Mouse (Mus musculus): ENCODE measurements around the gene Zbtb9. TPM values are rescaled to one million over a fixed set of nuclear protein-coding genes. Genes with fewer than 3 reads are reported as not detected.

Gene Zbtb9
- polyA plus RNA-seq, 1 experiment from 2014 or later: 9.2 TPM

GRCm38 (mm10) chr17:26949866-26950265 lies 23.1 kb upstream of the Zbtb9 start:
- no peak for ATAC-seq
- no peak overlapping the region for H3K9ac ChIP-seq
- H3K27me3 ChIP-seq (replicated peaks): peaks cover 59% of the 10 kb centered on the region
- peaks cover 88% of the 10 kb centered on the region for H3K4me1 ChIP-seq
- 44% methylated on average over 5 of the region's 5 CpGs for WGBS (ENCODE audit: insufficient replicate concordance)
- no peak overlapping the region for H3K4me3 ChIP-seq
- H3K9me3 ChIP-seq (replicated peaks): no peaks in the 10 kb centered on the region
- H3K4me2 ChIP-seq: no peak overlapping the region
- H3K36me3 ChIP-seq: peaks cover 3% of the 10 kb centered on the region; the same call in 1 of the 2 replicates
- H3K27ac ChIP-seq: peak overlapping the region; percentile 46; the same call in 1 of the 2 replicates

- no peak overlapping the region for H3K27ac ChIP-seq
- H3K27me3 ChIP-seq (replicated peaks): peaks cover 58% of the 10 kb centered on the region
- H3K9ac ChIP-seq: no peak overlapping the region
- H3K4me1 ChIP-seq: peaks cover 97% of the 10 kb centered on the region
- 46% methylated on average over 7 of the region's 7 CpGs for WGBS (ENCODE audit: insufficient replicate concordance)
- ATAC-seq: no peak
- H3K36me3 ChIP-seq: peaks cover 11% of the 10 kb centered on the region
- peak overlapping the region; percentile 35; the same call in 1 of the 2 replicates for H3K4me3 ChIP-seq
- H3K9me3 ChIP-seq (replicated peaks): no peaks in the 10 kb centered on the region
- H3K4me2 ChIP-seq: peak overlapping the region; percentile 68
These were observed 22.2 kb upstream of the Zbtb9 start for GRCm38 (mm10) chr17:26950560-26951288.

- Histone ChIP-seq H3K27ac (no peak overlapping the region), H3K36me3 (peaks cover 11% of the 10 kb centered on the region), H3K4me3 (peak overlapping the region; percentile 35), H3K9ac (peak overlapping the region; percentile 55), H3K9me3 (replicated peaks) (no peaks in the 10 kb centered on the region), H3K27me3 (replicated peaks) (peaks cover 51% of the 10 kb centered on the region), H3K4me1 (peaks cover 97% of the 10 kb centered on the region), H3K4me2 (peak overlapping the region; percentile 68)
- no peak for ATAC-seq
- 4% methylated on average over 11 of the region's 11 CpGs for WGBS (ENCODE audit: insufficient replicate concordance)
These were observed 21.6 kb upstream of the Zbtb9 start for GRCm38 (mm10) chr17:26951406-26951805.

GRCm38 (mm10) chr17:26951952-26952877 lies 20.8 kb upstream of the Zbtb9 start:
- H3K4me3 ChIP-seq: peak overlapping the region; percentile 35
- H3K9ac ChIP-seq: peak overlapping the region; percentile 55
- 7% methylated on average over 22 of the region's 23 CpGs for WGBS (ENCODE audit: insufficient replicate concordance)
- H3K9me3 ChIP-seq (replicated peaks): no peaks in the 10 kb centered on the region
- peaks cover 43% of the 10 kb centered on the region for H3K27me3 ChIP-seq (replicated peaks)
- H3K4me1 ChIP-seq: peaks cover 97% of the 10 kb centered on the region
- H3K27ac ChIP-seq: no peak overlapping the region
- peaks cover 14% of the 10 kb centered on the region for H3K36me3 ChIP-seq
- peak overlapping the region; percentile 68 for H3K4me2 ChIP-seq
- ATAC-seq: no peak

- Histone ChIP-seq H3K9ac (peak overlapping the region; percentile 55), H3K36me3 (peaks cover 17% of the 10 kb centered on the region), H3K9me3 (replicated peaks) (no peaks in the 10 kb centered on the region), H3K4me2 (peak overlapping the region; percentile 68), H3K4me3 (no peak overlapping the region), H3K27me3 (replicated peaks) (peaks cover 37% of the 10 kb centered on the region), H3K27ac (no peak overlapping the region), H3K4me1 (peaks cover 98% of the 10 kb centered on the region)
- no peak for ATAC-seq
- WGBS (ENCODE audit: insufficient replicate concordance): 38% methylated on average over 6 of the region's 6 CpGs
These were observed 19.8 kb upstream of the Zbtb9 start for GRCm38 (mm10) chr17:26953201-26953600.

GRCm38 (mm10) chr17:26953726-26954125 lies 19.2 kb upstream of the Zbtb9 start:
- no peak for ATAC-seq
- H3K9ac ChIP-seq: peak overlapping the region; percentile 55
- no peak overlapping the region for H3K27ac ChIP-seq

DNA sequence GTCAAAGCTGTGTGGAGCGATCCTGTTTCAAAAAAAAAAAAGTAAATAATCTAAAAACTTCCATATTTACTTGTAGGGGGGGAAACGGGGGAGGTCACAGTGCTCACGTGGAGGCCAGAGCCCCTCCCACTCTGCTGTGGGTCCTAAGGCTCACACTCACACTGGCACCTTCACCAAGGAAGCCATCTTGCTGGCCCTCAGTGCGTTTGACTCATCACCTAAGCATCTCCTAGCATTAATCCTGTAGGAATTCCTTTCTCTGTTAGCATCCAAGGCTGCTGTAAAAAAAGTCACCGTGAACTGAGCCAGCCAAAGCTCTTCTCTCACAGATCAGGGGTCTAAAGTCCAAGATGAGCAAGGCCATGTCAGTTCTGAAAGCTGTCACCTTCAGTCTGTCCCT lies 16.7 kb upstream of the Zbtb9 start:
- Histone ChIP-seq H3K9ac (peak overlapping the region; percentile 76), H3K9me3 (replicated peaks) (no peaks in the 10 kb centered on the region), H3K27ac (peak overlapping the region; percentile 89), H3K27me3 (replicated peaks) (peaks cover 27% of the 10 kb centered on the region), H3K36me3 (peaks cover 36% of the 10 kb centered on the region), H3K4me2 (peak overlapping the region; percentile 69), H3K4me1 (peaks cover 95% of the 10 kb centered on the region), H3K4me3 (peak overlapping the region; percentile 50)
- 57% methylated on average over 5 of the region's 5 CpGs for WGBS (ENCODE audit: insufficient replicate concordance)
- no peak; the same call in 1 of the 2 replicates for ATAC-seq

More at GRCm38 (mm10) chr17:26953726-26954125, 19.2 kb upstream of the Zbtb9 start:
- Histone ChIP-seq H3K27me3 (replicated peaks) (peaks cover 36% of the 10 kb centered on the region), H3K36me3 (peaks cover 17% of the 10 kb centered on the region), H3K9me3 (replicated peaks) (no peaks in the 10 kb centered on the region), H3K4me1 (peaks cover 98% of the 10 kb centered on the region), H3K4me2 (peak overlapping the region; percentile 68), H3K4me3 (no peak overlapping the region)
- WGBS (ENCODE audit: insufficient replicate concordance): 50% methylated on average over 7 of the region's 16 CpGs

DNA sequence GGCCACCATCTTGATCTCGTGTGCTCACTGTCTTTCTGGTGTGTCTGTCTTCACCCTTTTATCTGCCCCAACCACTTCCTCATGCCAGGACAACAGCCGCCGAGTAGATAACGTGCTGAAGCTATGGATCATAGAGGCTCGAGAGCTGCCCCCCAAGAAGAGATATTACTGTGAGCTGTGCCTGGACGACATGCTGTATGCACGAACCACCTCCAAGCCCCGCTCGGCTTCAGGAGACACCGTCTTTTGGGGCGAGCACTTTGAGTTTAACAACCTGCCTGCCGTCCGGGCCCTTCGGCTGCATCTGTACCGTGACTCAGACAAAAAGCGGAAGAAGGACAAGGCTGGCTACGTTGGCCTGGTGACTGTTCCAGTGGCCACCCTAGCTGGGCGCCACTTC lies 16.1 kb upstream of the Zbtb9 start:
- peaks cover 42% of the 10 kb centered on the region for H3K36me3 ChIP-seq
- peak overlapping the region; percentile 76 for H3K9ac ChIP-seq
- H3K27me3 ChIP-seq (replicated peaks): peaks cover 22% of the 10 kb centered on the region
- H3K4me3 ChIP-seq: peak overlapping the region; percentile 50
- ATAC-seq: peak; percentile 86
- H3K4me2 ChIP-seq: peak overlapping the region; percentile 69
- peak overlapping the region; percentile 89 for H3K27ac ChIP-seq
- no peaks in the 10 kb centered on the region for H3K9me3 ChIP-seq (replicated peaks)
- 23% methylated on average over 18 of the region's 18 CpGs for WGBS (ENCODE audit: insufficient replicate concordance)
- H3K4me1 ChIP-seq: peaks cover 89% of the 10 kb centered on the region

DNA sequence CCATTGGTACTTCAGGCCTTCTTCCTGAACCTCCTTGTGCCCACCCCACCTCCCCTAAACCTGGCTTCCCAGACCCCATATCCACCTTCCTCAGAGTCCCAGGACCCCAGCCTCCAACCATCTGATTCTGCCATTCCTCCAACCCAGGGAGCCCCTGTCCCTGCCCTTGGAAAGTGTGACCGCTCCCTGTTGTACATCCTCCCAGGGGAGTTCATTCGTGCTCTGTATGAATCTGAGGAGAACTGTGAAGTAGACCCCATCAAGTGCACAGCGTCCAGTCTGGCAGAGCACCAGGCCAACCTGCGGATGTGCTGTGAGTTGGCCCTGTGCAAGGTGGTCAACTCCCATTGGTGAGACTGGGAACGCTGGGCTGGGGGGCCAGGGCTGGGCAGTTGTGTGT lies 15.1 kb upstream of the Zbtb9 start:
- Histone ChIP-seq H3K27ac (peak overlapping the region; percentile 89; the same call in 1 of the 2 replicates), H3K9ac (no peak overlapping the region), H3K36me3 (peaks cover 51% of the 10 kb centered on the region), H3K9me3 (replicated peaks) (no peaks in the 10 kb centered on the region), H3K4me2 (peak overlapping the region; percentile 69), H3K4me1 (peaks cover 79% of the 10 kb centered on the region), H3K27me3 (replicated peaks) (peaks cover 12% of the 10 kb centered on the region), H3K4me3 (no peak overlapping the region)
- ATAC-seq: no peak
- WGBS (ENCODE audit: insufficient replicate concordance): 92% methylated on average over 5 of the region's 5 CpGs

- Histone ChIP-seq H3K4me3 (no peak overlapping the region), H3K9me3 (replicated peaks) (no peaks in the 10 kb centered on the region), H3K27ac (peak overlapping the region; percentile 55), H3K4me2 (no peak overlapping the region), H3K4me1 (peaks cover 69% of the 10 kb centered on the region), H3K27me3 (replicated peaks) (peaks cover 2% of the 10 kb centered on the region), H3K36me3 (peaks cover 56% of the 10 kb centered on the region), H3K9ac (no peak overlapping the region)
- no peak for ATAC-seq
- 58% methylated on average over 5 of the region's 5 CpGs for WGBS (ENCODE audit: insufficient replicate concordance)
These were observed 14.1 kb upstream of the Zbtb9 start for GRCm38 (mm10) chr17:26958880-26959279.

GRCm38 (mm10) chr17:26959815-26960214 lies 13.2 kb upstream of the Zbtb9 start:
- H3K36me3 ChIP-seq: peaks cover 57% of the 10 kb centered on the region
- WGBS (ENCODE audit: insufficient replicate concordance): 78% methylated on average over 4 of the region's 4 CpGs
- no peaks in the 10 kb centered on the region for H3K9me3 ChIP-seq (replicated peaks)
- no peak overlapping the region for H3K9ac ChIP-seq
- H3K4me1 ChIP-seq: peaks cover 60% of the 10 kb centered on the region
- H3K27ac ChIP-seq: no peak overlapping the region
- H3K4me3 ChIP-seq: no peak overlapping the region
- no peak for ATAC-seq
- H3K27me3 ChIP-seq (replicated peaks): no peaks in the 10 kb centered on the region
- H3K4me2 ChIP-seq: no peak overlapping the region

Measured in liver, embryonic 12.5 days (tissue).